Mouse (Mus musculus): ENCODE results near the gene Pls3. TPM values are rescaled to one million over a fixed set of nuclear protein-coding genes. Genes with fewer than 3 reads are reported as not detected.
"Not testable (repeated sequence)": the region's sequence is repeated elsewhere in the genome, so short reads cannot be mapped to it uniquely, and the experiment has no call there.

Pls3 gene
- polyA plus RNA-seq, 1 experiment: 97.0 TPM

GRCm38 (mm10) chrX:75764794-75765328 is 110.1 kb downstream of the Pls3 start:
- DNase-seq (ENCODE audit: low spot score): no peak

- DNase-seq (ENCODE audit: low spot score): no peak
Measured at GRCm38 (mm10) chrX:75764135-75764793, 110.7 kb downstream of the Pls3 start.

GRCm38 (mm10) chrX:75759461-75759860 is 115.5 kb downstream of the Pls3 start:
- not testable (repeated sequence) for DNase-seq (ENCODE audit: low spot score)

- peak; percentile 73 for DNase-seq (ENCODE audit: low spot score)
Measured at GRCm38 (mm10) chrX:75759036-75759435, 115.9 kb downstream of the Pls3 start.

GRCm38 (mm10) chrX:75757966-75758365 is 117.0 kb downstream of the Pls3 start:
- DNase-seq (ENCODE audit: low spot score): peak; percentile 73

- DNase-seq (ENCODE audit: low spot score): not testable (repeated sequence)
Measured at GRCm38 (mm10) chrX:75754531-75754930, 120.5 kb downstream of the Pls3 start.

GRCm38 (mm10) chrX:75750126-75750725 is 124.8 kb downstream of the Pls3 start:
- DNase-seq (ENCODE audit: low spot score): not testable (repeated sequence)

GRCm38 (mm10) chrX:75749312-75749711 is 125.7 kb downstream of the Pls3 start:
- DNase-seq (ENCODE audit: low spot score): peak; percentile 57

GRCm38 (mm10) chrX:75744466-75744865 is 130.5 kb downstream of the Pls3 start:
- DNase-seq (ENCODE audit: low spot score): peak; percentile 67

- DNase-seq (ENCODE audit: low spot score): not testable (repeated sequence)
Measured at GRCm38 (mm10) chrX:75739464-75739863, 135.5 kb downstream of the Pls3 start.
